Mouse (Mus musculus) spleen, embryonic (tissue): Measurements from ENCODE around the gene Zp3.

Experiments
- CTCF ChIA-PET: fragments of 350-600 bp; sonication (Branson Sonifier 250); formaldehyde crosslinking; loops from one replicate; lab custom pipeline; 2022; lab: Charles Lee

The Zp3 gene

GRCm38 (mm10) chr5:135996162-135996561, 16.3 kb downstream of the Zp3 start:
- CTCF ChIA-PET = interaction anchor here (0.9 kb wide), 1 partner anchor 56 kb away, joined by 3 read pairs; no protein-coding TSS in a partner anchor

DNA sequence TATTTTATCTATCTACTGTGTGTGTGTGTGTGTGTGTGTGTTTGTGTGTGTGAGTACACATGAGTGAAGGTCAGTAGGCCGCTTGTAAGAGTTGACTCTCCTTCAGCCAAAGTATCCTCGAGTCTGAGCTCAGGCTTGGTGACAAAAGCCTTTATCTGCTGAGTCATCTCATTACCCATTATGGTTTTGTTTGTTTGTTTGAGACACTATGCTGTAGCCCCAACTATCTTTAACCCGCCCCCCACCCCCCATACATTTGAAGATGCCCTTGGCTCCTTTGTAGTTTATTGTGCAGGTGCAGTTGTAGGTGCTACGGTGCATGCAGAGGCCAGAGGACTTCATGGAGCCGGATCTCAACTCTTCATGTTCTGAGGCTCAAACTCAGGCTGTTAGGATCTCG, 21.3 kb downstream of the Zp3 start:
- CTCF ChIA-PET = no interaction called here

GRCm38 (mm10) chr5:136002325-136002724, 22.4 kb downstream of the Zp3 start:
- CTCF ChIA-PET = interaction anchor here (0.7 kb wide), 1 partner anchor 108 kb away, joined by 3 read pairs; no protein-coding TSS in a partner anchor

- CTCF ChIA-PET = interaction anchor here (0.6 to 0.7 kb wide), 2 partner anchors 108 to 480 kb away, joined by 3 read pairs; no protein-coding TSS in a partner anchor
Measured at GRCm38 (mm10) chr5:136002751-136003151, 22.9 kb downstream of the Zp3 start.

- CTCF ChIA-PET = no interaction called here
Measured at GRCm38 (mm10) chr5:136004537-136004936, 24.6 kb downstream of the Zp3 start.

GRCm38 (mm10) chr5:136007745-136008144, 27.8 kb downstream of the Zp3 start:
- CTCF ChIA-PET = no interaction called here

DNA sequence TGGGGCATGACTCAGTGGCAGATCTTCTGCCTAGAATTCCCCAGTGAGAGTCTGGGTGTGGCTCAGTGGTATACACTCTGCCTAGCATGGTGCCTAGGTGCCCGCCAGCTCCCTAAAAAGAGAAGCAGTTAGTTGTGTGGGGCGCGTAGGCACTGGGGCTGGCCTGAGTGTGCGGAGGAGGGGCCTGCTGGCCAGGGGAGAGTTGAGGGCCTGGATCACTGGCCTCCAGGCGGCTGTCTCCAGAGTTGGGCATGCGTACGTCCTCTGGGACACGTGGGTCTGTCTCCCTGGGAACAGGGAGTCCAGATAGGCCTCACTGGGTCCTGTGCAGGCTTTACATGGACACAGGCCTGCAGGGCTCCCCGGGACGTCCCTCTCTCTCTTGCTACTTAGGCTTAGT, 35.0 kb downstream of the Zp3 start:
- CTCF ChIA-PET = interaction anchor here (0.5 to 0.6 kb wide), 3 partner anchors 33 to 694 kb away, joined by 4 to 21 read pairs (median 8); no protein-coding TSS in a partner anchor

DNA sequence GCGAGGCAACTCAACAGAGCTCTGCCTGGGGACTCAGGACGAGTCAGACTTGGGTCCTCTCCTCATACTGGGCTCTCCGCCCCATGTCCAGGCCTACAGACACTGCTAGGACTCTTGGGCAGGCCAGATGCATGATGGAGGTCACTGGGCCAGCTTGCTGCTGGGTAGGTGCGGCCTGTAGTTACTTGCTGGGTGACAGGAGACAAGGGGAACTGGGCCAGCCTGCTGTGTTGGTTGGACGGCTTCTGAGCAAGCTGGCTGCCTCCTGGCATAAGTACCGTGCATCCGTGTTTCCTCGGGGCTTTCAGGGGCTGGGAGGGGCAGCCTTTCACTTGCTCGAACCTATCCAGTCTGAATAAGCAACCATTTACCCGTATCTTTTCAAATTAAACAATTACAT, 35.7 kb downstream of the Zp3 start:
- CTCF ChIA-PET = interaction anchor here (0.5 kb wide), 1 partner anchor 32 kb away, joined by 4 read pairs; no protein-coding TSS in a partner anchor

- CTCF ChIA-PET = no interaction called here
Measured at GRCm38 (mm10) chr5:136016014-136016876, 36.3 kb downstream of the Zp3 start.

GRCm38 (mm10) chr5:136017262-136017661, 37.4 kb downstream of the Zp3 start:
- CTCF ChIA-PET = interaction anchor here (0.7 kb wide), 1 partner anchor 36 kb away, joined by 4 read pairs; no protein-coding TSS in a partner anchor

GRCm38 (mm10) chr5:136018726-136019125, 38.8 kb downstream of the Zp3 start:
- CTCF ChIA-PET = no interaction called here

DNA sequence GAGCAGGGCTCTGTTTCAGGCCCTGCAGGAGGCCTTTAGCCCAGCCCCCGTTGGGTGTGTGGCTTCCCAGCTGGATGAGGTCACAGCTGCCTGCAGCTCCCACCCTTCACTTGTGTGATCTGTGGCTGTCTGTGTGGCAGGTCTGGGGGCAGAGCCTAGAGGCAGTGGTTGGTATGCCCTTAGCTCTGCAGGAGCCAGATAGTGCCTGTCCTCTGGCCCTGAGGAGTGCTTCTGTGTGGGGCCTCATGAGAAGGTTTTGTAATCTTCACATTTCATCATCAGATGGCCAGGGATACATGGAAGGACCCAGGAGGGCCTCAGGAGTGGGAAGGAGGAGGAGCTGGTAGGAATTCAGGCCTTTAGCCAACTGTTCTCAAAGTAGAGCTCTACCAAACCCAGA, 40.0 kb downstream of the Zp3 start:
- CTCF ChIA-PET = interaction anchor here (0.5 kb wide), 1 partner anchor 27 kb away, joined by 3 read pairs; no protein-coding TSS in a partner anchor

GRCm38 (mm10) chr5:136025712-136026111, 45.8 kb downstream of the Zp3 start:
- CTCF ChIA-PET = interaction anchor here (0.5 kb wide), 2 partner anchors 78 to 249 kb away, joined by 5 read pairs; no protein-coding TSS in a partner anchor

- CTCF ChIA-PET = no interaction called here
Measured at GRCm38 (mm10) chr5:136026859-136027258, 47.0 kb downstream of the Zp3 start.

- CTCF ChIA-PET = interaction anchor here (0.6 to 0.7 kb wide), 2 partner anchors 34 to 38 kb away, joined by 3 to 5 read pairs; partner anchors contain the start of gene Dtx2
Measured at GRCm38 (mm10) chr5:136027612-136028311, 47.9 kb downstream of the Zp3 start.

DNA sequence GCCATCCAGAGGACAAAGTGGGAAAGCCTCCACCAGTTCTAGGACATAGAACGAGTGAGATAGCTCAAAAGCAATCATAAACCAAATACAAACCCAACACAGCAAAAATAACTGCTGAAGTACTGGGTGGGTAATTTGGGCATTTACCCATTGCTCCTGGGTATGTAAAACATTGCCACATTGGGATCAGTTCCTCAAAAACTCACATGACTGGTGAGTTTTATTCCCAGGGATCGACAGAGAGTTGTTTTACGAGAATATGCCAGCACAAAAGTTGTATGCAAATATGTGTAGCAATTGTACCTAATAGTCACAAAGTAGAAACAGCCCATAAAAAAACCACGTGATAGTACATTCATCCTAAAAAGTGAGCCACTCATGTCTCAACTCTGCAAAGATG, 55.0 kb downstream of the Zp3 start:
- CTCF ChIA-PET = interaction anchor here (0.7 kb wide), 1 partner anchor 48 kb away, joined by 3 read pairs; no protein-coding TSS in a partner anchor

GRCm38 (mm10) chr5:136035285-136035684, 55.4 kb downstream of the Zp3 start:
- CTCF ChIA-PET = no interaction called here

DNA sequence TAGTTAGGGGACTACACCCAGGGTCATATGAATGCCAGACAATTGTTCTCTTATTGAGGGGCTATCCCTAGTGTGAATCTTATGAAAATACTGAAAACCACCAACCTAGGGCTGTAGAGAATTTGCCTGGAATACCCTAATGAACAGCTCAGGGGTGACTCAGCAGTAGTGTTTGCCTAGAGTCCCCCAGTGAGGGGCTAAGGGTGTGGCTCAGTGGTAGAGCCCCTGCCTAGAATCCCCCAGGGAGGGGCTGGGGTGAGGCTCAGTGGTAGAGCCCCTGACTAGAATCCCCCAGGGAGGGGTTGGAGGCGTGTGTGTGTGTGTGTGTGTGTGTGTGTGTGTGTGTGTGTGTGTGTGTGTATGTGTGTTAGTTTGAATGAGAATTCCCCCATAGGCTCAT, 56.8 kb downstream of the Zp3 start:
- CTCF ChIA-PET = no interaction called here
